Mouse (Mus musculus) embryonic stem cell, embryonic (primary cell): ENCODE results near the gene Megf9.

Experiments
- CTCF ChIA-PET, 4 experiments: fragments of 300-600 bp in 2 of 4; fragments of 350-600 bp in 2 of 4; sonication (Branson Sonifier 250); formaldehyde crosslinking; loops; one replicate each; lab custom pipeline; 2022; ENCODE audit warnings: inconsistent platforms in 2 of 4; lab: Charles Lee
- POLR2A ChIA-PET, 4 experiments: fragments of 300-600 bp in 2 of 4; fragments of 350-600 bp in 2 of 4; sonication (Branson Sonifier 250); formaldehyde crosslinking; loops; one replicate each; lab custom pipeline; 2022; ENCODE audit warnings: antibody characterized with exemption in 4 of 4, inconsistent platforms in 1 of 4; lab: Charles Lee

Megf9 gene

DNA sequence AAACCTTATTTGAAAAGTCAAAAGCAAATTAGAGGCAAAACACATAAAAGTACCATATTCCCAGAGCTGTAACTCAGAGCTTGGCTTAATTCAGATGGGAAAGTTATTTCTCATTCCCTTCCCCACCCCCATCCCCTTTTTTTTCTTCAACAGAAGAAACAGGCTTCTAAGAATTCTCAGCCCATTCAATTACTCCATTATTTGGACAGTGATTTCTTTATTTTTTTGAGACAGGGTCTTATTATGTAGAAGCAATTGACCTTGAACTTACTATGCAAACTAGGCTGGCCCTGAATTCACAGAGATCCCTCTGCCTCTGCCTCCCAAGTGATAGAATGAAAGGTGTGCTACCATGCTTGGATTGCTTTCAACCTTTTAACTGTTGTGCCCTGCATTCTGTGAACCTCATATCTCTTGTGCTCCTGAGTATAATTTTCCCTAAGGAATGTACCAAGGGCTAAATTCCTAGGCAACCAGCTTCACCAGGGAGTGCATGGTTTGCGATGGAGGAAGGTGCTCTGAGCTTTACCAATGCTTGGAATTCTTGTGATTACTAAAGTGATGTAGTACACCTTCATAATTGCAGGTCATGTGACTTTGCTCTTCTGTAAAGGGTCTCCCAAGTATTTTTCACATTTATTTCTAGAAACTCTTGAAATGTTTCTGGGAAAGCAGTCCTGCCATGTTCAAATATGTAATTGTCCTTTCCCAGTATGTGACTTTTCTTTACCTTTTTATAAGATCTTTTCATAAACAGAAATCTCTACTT is 68.7 kb downstream of the Megf9 start:
- ChIA-PET POLR2A (no interaction called here), CTCF (no interaction called here)

DNA sequence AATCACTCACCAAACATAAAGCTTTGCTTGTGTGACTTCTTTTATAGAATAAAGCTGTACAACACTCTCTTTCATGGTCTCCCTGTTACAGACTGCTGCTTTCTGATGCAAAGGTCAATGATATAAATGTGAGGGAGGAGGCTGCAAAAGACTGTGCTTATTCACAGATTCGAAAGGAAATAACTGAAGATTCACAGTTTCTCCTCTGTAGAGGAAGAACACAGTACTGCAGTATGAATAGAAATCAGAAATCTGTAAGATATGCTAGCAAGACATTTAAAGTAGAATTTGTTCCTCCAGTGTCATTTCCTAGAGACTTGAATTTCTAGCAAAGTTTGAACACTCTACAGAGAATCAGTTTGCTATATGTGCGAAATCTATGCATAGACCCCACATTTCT is 71.5 kb downstream of the Megf9 start:
- ChIA-PET POLR2A (no interaction called here), CTCF (no interaction called here)

DNA sequence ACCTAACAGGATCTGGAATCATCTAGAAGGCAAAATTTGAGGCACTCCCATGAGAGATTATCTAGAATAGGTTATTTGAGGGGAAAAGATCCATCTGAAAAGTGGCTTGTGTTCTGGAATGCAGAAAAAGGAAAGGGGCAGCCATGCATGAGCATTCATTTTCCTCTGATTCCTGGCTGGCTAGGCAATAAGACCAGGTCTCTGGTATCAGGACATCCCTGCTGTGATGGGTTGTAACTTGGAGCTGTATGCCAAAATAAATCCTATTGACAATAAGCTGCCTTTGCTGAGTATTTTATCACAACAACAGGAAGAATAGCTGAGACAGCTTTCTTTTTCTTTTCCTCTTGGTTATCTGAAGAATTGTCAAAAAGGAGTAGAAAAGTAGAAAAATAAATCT is 73.4 kb downstream of the Megf9 start:
- POLR2A ChIA-PET: no interaction called here
- CTCF ChIA-PET: interaction anchor here in 1 of 4 experiments (1.6 kb wide), 1 partner anchor 12 kb away, joined by 3 read pairs; no protein-coding TSS in a partner anchor

DNA sequence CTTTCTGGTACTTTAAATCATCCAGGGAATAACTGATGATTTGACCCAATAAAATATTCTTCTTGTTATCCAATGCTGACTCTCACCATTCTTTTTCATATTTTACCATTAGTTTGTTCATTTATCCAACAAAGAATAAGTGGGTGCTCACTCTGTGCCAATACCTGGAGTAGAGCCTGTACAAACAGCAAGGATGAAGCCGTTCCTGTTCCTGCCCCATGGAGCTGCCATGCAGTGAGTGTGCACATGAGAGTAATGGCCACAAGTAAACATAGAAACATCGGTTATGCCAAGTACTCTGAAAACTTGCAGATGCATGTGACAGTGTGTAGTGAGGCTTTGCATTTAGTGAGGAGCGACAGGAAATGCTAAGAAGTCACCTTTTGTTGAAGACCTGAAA is 82.6 kb downstream of the Megf9 start:
- ChIA-PET POLR2A (no interaction called here), CTCF (no interaction called here)

DNA sequence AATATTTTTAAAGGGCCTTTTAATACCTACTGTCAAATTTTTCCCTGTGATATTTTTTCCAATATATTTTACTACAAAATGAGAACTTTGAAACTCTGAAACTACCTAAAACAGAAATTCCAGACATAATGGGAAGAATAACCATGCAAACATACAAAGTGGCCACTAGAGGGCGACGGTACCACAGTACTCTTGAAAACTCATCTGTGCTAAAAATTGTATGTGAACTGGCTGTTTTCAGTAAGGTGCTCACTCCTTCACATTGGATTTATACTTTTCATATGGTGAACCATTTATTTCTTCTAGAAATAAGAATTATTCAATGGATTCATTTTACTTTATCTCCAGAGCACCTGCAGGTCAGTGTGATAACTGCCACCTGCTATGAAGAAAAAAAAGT is 83.0 kb downstream of the Megf9 start:
- CTCF ChIA-PET: no interaction called here
- POLR2A ChIA-PET: no interaction called here

DNA sequence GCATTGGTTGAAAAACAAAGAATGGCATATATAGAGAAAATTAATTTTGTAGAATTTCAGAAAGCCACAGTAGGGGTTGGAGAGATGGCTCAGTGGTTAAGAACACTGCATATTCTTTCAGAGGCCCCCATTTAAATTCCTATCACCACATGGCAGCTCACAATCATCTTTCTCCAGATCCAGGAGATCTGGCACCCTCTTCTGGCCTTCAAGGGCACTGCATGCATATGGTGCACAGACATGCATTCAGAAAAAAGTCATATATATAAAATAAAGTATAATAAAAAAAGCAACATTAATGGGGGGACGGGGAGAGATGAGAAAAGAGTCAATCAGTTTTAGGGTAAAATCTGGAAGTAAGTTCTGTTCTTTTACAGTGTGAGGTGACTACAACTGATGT is 85.1 kb downstream of the Megf9 start:
- POLR2A ChIA-PET: no interaction called here
- CTCF ChIA-PET: interaction anchor here in 2 of 4 experiments (0.6 to 1.0 kb wide), 4 partner anchors 12 to 200 kb away, joined by 3 to 4 read pairs (median 3); partner anchors contain the start of gene Cdk5rap2 (in 1 of the 2)

DNA sequence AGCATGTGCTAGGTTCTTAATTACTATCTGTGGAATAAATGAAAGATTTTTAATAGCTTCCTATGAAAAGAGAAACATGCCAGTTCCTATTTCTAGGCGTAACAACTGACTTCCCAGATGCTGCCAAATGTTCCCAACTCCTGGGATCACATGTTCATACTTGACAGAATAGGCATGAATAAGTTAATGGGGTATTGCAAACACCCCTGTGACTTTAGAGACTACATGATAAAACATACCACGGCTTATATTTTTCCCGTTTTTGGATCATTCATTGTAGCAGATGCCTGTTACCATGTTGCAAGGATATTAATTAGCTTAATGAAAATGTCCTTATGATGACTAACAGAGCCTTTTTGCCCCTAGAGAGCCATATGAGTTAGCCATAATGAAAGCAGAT is 88.0 kb downstream of the Megf9 start:
- ChIA-PET CTCF (interaction anchor here in 1 of 4 experiments (0.6 kb wide), 1 partner anchor 162 kb away, joined by 3 read pairs; no protein-coding TSS in a partner anchor), POLR2A (no interaction called here)

DNA sequence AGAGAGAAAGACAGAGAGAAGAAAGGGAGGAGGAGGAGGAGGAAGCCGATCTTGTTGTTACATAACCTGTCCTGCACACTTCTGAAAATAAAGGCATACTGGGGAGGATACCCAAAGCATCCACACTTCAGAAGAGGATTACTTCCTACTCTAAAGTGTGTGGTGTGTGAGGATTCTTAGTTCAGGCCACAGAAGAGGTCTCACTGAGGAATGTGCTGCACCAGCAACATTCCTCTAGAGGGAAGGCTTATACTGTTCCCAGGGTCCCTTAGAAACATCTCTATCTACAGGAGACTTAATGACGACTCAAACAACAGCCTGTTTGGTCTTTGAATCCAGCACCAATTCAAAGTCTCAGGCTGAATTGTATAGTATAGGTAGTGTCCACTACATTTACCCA is 114.6 kb downstream of the Megf9 start:
- ChIA-PET POLR2A (interaction anchor here in 2 of 4 experiments (1.7 to 1.9 kb wide), 2 partner anchors 9 to 10 kb away, joined by 9 to 10 read pairs; partner anchors contain the start of gene Cdk5rap2 (in 2 of the 2)), CTCF (interaction anchor here in 1 of 4 experiments (0.6 kb wide), 1 partner anchor 14 kb away, joined by 5 read pairs; no protein-coding TSS in a partner anchor)

DNA sequence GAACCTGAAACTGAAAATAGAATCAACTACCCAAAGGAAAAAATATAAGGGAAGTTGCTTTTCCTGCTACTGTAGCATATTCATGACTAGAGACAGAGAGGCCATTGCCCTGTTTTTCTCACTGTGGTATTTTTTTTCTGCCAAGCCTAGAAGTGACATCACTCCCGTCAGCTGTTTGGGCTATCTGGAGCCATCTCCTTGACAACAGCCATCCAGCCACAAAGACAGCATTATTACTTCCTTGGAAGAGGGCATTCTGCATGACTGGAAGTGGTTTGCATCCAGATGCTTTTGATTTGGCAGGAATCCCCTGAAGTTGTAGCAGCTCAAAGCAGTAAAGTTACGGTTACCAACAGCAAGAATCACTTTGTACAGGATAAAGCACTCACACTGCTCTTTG is 122.7 kb downstream of the Megf9 start:
- CTCF ChIA-PET: no interaction called here
- POLR2A ChIA-PET: interaction anchor here in 2 of 4 experiments (0.9 to 1.2 kb wide), 2 partner anchors 10 to 123 kb away, joined by 3 read pairs; no protein-coding TSS in a partner anchor

DNA sequence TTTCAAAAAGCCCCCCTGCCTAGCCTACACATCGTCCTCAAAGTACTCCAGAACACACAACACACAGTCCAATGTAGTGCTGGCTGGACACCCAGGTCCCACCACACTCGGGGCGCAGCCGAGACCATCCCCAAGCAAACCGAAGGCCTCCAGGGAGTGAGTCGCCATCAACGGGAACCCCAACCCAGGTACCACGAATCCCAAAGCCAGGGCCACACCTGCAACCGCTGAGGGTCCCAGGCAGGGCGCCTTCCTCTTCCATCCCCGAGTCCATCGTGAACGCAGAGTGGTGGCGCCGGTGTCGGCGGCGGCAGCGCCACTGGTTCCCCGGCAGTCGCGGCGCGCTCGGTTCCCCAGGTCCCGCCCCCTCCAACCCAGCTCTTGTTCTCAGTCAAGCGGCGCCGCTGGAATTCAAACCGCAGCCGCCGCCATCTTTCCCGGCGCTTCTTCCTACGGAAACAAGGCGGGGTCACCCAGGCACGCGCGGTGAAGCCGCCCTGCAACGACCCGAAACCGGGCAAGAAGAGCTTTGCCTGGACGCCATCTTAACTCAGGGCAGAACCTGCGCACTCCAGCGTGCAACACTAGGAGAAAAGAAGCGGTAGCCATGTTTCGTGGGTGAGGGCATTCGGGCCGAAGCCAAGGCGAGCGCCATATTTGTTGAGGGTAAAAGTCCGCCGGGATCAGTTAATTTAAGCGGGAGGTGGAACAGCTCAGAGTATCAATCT is 124.6 kb downstream of the Megf9 start, which contains the start of gene Cdk5rap2:
TSS of gene Cdk5rap2 (minus strand) at position 450 of the 728 bp plus-strand sequence.
- ChIA-PET POLR2A (interaction anchor here (0.6 to 2.1 kb wide), 26 partner anchors 8 to 1786 kb away, joined by 3 to 35 read pairs (median 4); partner anchors contain the start of gene Megf9 (in 2 of the 4)), CTCF (interaction anchor here in 3 of 4 experiments (0.6 to 2.2 kb wide), 5 partner anchors 8 to 99 kb away, joined by 3 to 9 read pairs (median 3); no protein-coding TSS in a partner anchor)

DNA sequence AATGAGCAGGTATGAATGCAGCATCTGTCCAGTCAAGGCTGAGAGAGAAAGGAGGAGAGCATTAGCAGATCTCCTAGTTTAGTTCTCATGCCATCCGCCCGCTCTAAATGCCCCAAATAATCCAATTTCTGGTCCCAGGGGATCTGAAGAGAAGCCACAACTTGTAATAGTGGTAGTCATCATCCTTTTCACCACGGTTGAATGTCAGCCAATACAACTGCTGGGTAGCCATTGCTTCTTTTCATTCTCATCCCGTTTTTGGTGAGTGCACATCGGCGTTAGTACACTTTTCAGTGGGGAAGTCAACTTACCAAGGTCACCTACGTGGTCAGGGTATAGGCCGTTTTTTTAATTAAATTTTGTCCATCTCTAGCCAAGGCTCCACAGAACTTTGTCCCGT is 125.3 kb downstream of the Megf9 start:
- ChIA-PET CTCF (no interaction called here), POLR2A (interaction anchor here in 1 of 4 experiments (0.7 to 0.8 kb wide), 2 partner anchors 11 to 106 kb away, joined by 3 to 4 read pairs; no protein-coding TSS in a partner anchor)

DNA sequence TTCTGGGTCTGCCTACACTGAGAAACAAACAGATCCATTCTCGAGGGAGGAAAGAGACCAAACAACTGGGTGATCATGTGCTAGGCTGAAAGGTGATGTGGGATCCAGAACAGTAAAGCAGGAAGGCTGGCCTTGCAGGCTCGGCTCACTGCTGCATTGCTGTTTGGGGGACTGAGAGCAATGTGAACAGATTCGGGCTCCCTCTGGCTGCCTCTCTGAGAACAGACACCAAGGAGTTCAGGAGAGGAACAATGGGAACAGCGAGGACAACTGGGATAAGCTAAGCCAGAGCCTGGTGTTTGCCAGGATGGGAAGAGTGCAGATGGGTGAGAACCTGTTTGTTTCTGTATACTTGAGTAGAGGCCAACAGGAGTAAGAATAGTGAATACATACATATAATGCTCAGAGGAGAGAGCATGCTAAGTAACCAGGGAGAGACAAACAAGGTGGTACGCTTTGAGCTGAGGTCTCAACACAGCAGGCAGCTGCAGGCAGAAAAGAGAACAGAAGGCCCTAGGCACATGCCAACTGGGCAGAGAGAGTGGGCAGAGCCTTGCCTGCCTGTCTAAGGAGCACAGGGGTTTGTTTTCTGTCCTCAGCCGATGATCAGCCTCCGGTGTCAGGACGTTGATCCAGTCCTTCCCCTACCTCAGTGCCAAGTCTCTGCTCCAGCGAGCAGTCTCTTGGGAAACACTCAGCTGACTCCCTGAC is 132.5 kb downstream of the Megf9 start:
- POLR2A ChIA-PET: interaction anchor here in 3 of 4 experiments (1.2 to 2.8 kb wide), 8 partner anchors 8 to 137 kb away, joined by 3 to 20 read pairs (median 3); partner anchors contain the start of gene Cdk5rap2 (in 3 of the 3)

DNA sequence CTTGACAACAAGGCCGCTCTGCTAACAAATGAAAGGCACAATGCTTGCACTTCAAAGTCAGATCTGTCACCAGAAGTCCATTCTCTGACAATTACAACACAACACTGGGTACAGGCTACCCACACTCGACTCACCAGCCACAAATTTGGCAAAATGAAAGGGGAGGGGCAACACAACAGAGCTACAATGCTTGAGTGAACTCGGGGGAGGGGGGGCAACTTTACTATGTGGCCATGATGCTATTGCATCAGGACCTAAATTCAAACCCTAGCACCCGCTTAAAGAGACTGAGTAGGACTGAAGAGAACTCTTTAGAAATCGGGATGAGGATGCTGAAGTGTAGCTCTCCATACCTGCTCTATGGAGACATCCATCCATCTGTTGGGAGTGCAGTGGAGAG is 135.3 kb downstream of the Megf9 start:
- CTCF ChIA-PET: no interaction called here
- POLR2A ChIA-PET: interaction anchor here in 2 of 4 experiments (1.5 to 4.9 kb wide), 3 partner anchors 10 to 11 kb away, joined by 3 to 35 read pairs (median 11); partner anchors contain the start of gene Cdk5rap2 (in 2 of the 2)

More for the DNA sequence above, 132.5 kb downstream of the Megf9 start:
- CTCF ChIA-PET: interaction anchor here in 3 of 4 experiments (0.6 to 1.7 kb wide), 12 partner anchors 8 to 143 kb away, joined by 3 to 15 read pairs (median 5); partner anchors contain the start of gene Cdk5rap2 (in 2 of the 3)

DNA sequence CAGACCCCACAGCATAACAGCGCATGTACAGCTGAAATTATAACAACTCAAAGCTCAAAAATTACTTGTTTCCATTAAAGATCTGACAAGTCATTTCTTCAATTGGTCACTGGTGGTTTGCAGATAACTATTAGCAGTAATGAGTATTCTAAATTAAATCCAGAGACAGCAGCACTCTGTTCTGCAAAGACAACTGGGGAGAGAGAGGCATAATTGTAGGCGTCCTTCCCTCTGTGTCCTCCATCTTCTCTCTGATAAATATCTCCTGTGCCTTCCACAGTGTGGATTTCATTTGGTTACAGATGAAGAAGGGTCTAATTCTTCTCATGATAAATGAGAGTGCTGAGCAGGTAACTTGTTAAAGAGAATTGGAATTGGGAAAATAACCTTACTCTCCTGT is 135.7 kb downstream of the Megf9 start:
- POLR2A ChIA-PET: interaction anchor here in 3 of 4 experiments (0.5 to 4.9 kb wide), 6 partner anchors 10 to 1638 kb away, joined by 3 to 35 read pairs (median 4); partner anchors contain the start of gene Cdk5rap2 (in 2 of the 3)
- CTCF ChIA-PET: no interaction called here

DNA sequence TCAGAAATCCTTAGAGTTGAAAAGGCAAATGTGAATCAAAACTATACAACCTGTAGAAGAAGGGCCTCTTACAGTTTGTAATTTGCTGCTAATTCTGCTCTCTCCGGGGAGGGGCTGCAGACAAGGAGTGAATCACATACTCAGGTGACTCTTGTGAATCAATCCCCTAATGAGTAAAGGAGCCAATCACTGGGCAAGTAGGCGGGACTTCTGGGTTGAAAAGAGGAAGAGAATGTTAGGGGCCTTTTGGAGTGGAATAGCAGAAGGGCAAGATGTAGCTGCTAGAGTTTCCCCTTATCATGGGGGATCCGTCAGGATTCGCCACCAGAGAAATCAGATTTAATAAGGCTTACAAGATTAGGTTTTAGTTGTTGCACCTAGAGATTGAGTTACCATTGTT is 136.7 kb downstream of the Megf9 start:
- ChIA-PET CTCF (interaction anchor here in 1 of 4 experiments (1.1 kb wide), 1 partner anchor 42 kb away, joined by 4 read pairs; no protein-coding TSS in a partner anchor), POLR2A (interaction anchor here in 3 of 4 experiments (0.6 to 4.9 kb wide), 6 partner anchors 9 to 812 kb away, joined by 3 to 35 read pairs (median 4); partner anchors contain the start of gene Cdk5rap2 (in 1 of the 3))

DNA sequence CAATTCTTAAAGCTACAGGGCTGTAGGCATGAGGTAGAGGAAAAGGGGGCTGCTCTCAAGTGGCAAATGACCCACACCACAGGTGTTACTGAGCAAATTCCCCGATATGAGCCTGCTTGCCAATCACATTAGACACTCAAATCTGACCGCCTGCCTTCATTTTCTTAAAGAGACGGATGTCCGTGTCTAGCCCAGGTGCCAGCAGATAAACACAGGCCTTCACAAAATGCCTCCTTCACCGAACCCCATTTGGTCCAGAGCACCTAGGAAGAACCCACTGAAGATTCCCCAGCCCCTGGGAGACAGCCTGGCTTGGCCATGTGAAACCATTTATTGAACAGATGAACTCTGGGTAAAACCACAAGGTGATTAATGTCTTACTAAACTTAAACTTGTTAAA is 138.1 kb downstream of the Megf9 start:
- CTCF ChIA-PET: interaction anchor here in 1 of 4 experiments (0.6 kb wide), 1 partner anchor 9 kb away, joined by 3 read pairs; no protein-coding TSS in a partner anchor

DNA sequence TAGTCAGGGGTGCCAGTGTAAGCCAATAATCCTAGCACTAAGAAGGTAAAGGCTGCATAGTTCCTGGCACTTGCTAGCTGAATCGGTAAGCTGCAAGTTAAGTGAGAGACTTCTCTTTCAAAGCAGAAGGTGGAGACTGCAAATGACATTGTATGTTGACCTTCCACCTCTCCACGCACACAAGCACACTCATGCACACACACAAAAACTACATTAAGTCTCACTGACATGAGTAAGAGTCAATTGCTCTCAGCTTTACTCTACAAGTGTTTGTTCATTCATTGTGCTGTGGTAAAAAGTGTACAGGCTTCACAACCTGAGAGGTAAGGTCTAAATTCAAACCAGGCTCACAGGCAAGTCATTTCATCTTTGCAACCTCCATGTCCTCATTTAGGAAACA is 140.1 kb downstream of the Megf9 start:
- POLR2A ChIA-PET: no interaction called here

More for the DNA sequence above, 138.1 kb downstream of the Megf9 start:
- POLR2A ChIA-PET: interaction anchor here in 1 of 4 experiments (1.1 to 4.9 kb wide), 4 partner anchors 7 to 14 kb away, joined by 3 to 35 read pairs (median 8); partner anchors contain the start of gene Cdk5rap2

More for the DNA sequence above, 140.1 kb downstream of the Megf9 start:
- CTCF ChIA-PET: no interaction called here
